Mouse (Mus musculus): ENCODE results near the gene Ptgis.

Gene Ptgis

DNA sequence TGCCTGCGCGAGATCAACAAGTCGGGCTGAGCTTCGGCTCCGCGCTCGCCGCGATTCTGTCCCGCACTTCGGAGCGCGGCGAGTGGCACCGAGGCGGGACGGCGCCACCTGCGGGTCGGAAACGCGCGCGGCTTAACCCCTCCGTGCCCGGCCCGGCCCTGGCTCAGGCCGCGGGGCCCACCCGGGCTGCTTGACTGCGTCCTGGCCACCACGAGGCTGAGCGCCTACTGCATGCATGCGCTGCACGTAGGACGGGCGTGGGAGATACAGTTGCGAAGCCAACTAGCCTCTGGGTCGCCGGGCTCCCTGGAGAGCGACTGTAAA, 50.4 kb downstream of the Ptgis start, which contains the start of gene Kcnb1:
Gene Kcnb1, minus strand, starts transcription at position 80 of the 324 bp plus-strand sequence.
- peak; percentile 90 for DNase-seq (ENCODE audit: low read depth, low spot score)

DNA sequence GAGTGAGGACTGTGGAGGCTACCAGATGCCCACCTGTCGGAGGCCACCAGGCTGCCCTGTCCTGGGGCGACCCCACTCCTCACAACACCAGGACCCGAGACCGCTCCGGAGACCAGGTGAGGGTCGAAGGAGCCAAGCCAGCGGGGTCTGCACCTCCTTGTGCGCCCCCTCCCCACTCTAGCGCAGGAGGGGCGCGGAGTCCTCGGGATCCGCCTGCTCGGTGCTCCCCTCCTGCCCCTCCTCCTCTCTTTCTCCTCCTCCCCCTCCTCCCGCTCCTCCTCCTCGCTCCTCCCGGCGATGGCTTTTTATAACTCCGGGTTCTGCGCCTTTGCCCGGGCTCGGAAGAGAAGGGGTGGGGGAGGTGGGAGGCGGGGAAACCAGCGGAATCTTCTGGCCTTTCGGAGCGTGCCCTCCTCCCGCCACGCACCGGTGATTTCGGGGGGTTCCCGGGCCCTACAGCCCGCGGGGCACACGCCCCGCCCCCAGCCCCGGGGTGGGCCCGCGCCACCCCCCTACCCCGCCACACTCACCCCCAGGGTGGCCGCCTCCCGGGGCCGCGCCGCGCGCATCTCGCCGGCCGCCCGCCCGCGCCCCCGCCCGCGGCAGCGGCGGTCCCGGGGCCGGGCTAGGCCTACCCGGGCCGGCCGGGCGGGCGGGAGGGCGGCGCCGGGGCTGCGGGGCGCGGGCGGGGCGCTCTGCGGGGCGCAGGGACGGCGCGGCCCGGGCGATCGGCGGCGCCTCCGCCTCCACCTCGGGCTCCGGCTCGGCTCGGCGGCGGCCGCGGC, 50.9 kb downstream of the Ptgis start:
- DNase-seq (ENCODE audit: low read depth, low spot score): peak; percentile 82

DNA sequence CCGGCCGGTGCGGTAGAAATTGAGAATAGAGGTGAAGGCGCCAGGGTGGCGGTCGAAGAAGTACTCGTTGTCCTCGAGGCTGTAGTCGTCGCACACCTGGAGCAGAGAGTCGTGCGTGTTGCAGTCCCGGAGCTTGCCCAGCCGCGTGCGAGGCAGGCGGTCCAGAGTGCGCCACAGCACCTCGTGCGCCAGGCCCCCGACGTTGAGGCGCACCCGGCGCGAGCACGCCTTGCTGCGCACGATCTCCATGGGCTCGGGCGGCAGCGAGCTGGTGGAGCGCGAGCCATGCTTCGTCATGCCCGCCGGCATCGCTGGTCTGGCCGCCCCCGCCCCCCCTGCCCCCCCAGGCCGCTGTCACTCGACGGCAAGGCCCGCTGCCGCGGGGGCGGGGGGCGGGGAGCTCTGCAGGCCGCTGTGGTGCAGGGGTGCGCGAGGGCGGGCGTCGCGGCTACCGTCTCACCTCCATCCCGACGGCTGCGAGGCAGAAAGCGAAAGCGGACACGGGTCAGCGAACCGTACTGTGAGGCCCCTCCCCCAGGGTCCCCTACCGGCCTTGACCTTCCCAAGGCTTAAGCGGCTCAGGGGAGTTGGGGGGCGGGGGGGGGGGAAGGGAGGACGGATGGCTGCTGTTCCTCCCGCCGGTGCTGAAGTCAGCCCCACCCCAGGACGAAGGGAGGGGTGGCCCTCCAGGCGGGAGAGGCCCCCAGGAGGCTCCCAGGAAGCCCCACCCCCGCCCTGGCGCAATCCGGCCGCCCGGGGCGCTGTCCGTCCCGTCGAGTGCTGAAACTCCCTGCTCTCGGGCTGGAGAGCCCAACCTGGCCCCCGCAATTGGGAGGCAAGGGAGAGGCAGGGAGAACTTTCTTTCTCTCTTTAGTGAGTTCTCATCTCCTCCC, 51.8 kb downstream of the Ptgis start:
- peak; percentile 61 for DNase-seq (ENCODE audit: low read depth, low spot score)

DNA sequence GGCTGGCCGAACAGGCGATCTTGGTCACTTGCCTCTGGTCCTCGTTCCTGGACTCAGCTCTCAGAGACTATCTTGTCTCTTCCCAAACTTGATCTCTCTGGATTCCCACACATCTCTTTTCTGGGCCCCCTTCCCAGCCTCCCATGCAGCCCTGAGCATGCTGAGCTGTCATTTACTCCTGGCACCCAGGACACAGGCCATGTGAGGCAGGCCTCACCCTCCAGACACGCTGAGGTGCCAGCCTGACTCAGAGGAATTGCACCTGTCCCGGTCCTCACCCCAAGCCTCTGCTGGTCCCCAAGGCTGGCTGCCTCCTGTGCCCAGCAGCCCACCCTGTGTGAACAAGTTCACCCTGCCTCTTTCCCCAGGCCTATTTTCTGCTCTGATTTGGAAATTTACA, 53.3 kb downstream of the Ptgis start:
- DNase-seq (ENCODE audit: low read depth, low spot score): peak; percentile 52

DNA sequence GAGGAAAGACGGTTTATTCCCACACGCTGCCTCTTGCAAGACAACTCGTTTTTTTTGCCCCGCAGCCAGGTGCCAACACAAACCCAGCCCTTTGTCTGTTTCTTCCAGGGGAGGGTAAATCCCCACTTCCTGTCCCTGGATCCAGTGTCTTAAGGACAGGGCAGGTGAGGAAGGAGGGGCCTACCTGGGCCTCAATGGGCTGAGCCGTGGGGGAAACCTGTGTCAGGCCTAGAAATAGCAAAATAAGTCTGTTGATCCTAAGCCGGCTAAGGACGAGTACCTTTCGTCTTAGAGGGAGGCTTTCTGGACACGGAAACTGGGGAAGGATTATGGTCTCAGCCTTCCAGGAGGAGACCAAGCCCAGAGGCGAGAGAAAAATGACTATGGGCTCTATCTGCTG, 53.9 kb downstream of the Ptgis start:
- DNase-seq (ENCODE audit: low read depth, low spot score): no peak

GRCm38 (mm10) chr2:167186003-167186402, 54.4 kb downstream of the Ptgis start:
- DNase-seq (ENCODE audit: low read depth, low spot score): peak; percentile 62

GRCm38 (mm10) chr2:167185432-167185831, 55.0 kb downstream of the Ptgis start:
- peak; percentile 76 for DNase-seq (ENCODE audit: low read depth, low spot score)

GRCm38 (mm10) chr2:167181662-167182389, 58.6 kb downstream of the Ptgis start:
- DNase-seq (ENCODE audit: low read depth, low spot score): peak; percentile 47

DNA sequence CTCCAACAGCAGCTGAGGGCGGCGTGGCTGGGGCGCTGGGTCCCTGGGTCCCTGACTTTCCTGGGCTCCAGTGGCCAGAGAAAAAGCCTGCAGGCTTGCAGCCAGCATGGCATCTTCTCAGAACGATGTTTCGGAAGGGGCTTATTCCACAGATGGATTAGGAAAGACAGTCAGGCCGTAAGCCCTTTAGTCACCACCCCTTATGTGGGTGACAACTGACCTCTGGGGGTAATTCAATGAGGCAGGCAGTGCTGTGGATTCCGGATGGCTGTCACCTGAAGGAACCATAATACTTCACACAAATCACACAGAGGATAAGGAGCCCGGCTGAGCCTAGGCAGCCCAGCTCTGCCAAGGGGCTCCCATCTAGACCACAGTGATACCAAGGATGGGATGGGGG, 59.3 kb downstream of the Ptgis start:
- DNase-seq (ENCODE audit: low read depth, low spot score): no peak

GRCm38 (mm10) chr2:167179301-167179700, 61.1 kb downstream of the Ptgis start:
- DNase-seq (ENCODE audit: low read depth, low spot score): no peak

DNA sequence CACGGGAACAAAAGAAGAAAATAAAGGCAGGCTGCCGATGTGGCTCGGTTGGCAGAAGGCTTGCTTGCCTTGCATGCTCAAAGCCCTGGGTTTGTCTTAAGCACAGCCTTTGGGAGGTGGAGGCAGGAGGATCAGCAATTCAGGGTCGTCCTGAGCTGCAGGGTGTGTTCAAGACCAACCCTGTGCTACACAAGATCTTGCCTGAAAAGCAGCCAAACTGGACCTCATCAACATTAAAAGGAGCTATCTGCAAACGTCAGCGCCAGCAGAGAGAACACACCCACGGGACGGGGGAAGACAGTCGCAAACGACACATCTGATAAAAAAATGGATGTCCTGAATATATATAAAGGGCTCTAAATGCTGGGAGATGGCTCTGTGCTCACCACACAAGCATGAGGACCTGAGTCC, 63.2 kb downstream of the Ptgis start:
- DNase-seq (ENCODE audit: low read depth, low spot score): peak; percentile 77

DNA sequence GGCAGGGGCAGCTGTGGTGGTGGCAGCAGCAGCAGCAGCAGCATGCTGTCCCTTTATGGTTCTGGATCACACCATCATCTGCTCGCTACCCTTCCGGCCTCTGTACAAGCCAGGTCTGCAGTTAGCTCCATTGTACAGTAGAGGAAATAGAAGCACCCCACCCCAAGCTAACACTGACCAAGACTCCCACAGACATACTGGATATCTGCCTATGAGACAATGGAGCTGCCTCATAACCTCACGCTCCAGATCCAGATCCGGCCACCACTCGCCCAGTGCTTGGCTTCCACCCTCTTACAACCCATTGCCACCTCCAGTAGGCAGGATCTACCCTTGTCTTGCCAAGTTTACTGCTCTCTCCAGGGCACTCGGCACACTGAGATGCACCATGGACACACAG, 65.1 kb downstream of the Ptgis start:
- DNase-seq (ENCODE audit: low read depth, low spot score): no peak

GRCm38 (mm10) chr2:167173051-167173875, 67.1 kb downstream of the Ptgis start:
- no peak for DNase-seq (ENCODE audit: low read depth, low spot score)

DNA sequence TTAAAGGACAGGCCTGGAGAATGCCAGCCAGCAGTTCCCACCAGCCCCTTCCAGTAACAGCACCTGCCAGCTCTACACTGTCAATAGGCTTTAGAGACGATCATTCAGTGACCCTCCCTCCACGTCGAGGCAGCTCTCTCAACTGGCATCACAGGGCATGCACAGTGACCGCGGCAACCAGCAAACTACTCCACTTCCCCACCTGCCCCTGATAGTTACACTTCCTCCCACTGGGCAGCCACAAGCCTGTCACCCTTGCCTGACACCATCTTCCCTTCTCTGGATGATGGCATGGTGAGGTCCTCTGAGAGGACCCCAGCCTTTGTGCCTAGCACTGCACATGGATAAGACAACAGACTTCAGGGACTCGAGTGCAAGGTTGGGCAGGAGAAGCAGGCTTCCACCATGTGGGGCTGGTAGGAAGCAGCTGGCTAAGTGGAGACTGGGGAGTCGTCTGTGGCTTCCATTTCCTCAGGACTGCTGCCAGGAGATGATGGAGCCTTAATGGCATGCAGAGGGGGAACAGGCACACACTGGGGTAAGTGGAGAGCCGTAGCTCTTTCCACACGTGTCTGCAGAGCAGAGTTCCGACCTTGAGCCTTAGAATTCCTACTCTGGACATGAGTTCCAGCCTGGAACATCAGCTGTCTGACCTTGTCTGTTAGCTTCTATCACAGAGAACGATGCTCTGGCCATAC, 72.7 kb downstream of the Ptgis start:
- DNase-seq (ENCODE audit: low read depth, low spot score): peak; percentile 61

DNA sequence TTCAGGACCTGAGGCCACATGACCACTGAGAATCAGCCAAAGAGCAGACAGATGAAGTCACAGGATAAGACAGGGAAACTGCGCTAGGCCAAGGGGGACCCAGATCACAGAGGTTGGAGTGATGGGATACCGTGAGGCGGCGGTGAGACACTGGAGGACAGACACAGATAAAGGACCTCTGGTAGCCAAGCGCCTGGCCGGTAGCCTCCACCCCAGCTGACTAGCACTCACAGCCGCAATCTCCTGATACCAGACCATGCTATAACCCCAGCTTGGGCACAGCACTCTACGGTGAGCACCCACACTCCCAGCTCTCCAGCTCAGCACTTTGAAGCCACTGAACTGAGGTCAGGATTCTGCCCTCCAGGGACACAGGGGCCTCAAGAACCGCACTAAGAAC, 76.8 kb downstream of the Ptgis start:
- no peak for DNase-seq (ENCODE audit: low read depth, low spot score)

- DNase-seq (ENCODE audit: low read depth, low spot score): no peak
These were observed 77.3 kb downstream of the Ptgis start for GRCm38 (mm10) chr2:167163134-167163533.

GRCm38 (mm10) chr2:167162516-167163021, 77.8 kb downstream of the Ptgis start:
- DNase-seq (ENCODE audit: low read depth, low spot score): no peak

GRCm38 (mm10) chr2:167159721-167160120, 80.7 kb downstream of the Ptgis start:
- DNase-seq (ENCODE audit: low read depth, low spot score): no peak

DNA sequence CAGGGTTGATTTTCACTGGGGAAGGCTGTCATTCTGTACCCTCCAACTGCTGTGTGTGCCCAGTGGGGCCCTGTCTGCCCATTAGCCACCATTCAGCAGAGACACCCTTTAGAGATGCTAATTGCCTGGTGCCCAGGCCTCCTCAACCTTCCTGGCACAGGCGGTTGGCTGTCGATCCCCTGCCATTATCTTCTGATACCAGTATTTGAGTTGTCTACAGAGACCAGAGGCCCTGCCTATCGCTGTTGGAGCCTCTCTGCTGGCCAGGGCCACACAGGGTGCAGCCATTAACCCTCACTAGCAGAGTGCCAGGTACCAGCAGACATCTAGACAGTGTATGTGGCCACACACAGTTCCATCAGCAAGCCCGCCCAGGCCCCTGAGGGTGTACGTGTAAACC, 81.6 kb downstream of the Ptgis start:
- DNase-seq (ENCODE audit: low read depth, low spot score): no peak

DNA sequence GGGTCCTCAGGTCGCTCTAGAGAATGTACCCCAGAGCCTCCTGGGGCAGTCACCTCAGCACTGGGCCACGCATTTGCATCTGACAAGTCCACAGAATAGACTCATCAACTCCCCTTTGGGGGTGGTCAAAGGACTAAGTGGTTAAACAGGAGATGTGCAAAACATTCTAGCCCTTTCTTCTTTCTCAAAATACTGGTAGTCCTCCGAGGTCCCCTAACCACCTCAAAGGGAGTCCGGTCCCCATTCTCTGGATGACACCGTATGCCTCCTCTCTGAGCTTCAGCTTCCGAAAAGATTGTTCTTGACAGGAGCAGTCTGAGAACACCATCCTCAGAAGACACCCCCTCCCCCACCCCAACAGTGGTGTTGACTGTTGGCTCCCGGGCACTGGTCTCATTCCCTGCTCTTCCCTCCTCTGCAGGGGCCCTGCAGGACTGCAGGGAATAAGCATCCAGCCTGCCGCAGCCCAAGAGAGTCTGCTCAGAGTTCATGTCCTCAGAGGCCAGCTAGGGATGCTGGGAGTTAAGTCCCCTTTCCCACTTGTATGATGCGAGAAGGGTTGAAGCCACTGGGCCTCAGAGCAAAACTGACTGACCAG, 84.2 kb downstream of the Ptgis start:
- DNase-seq (ENCODE audit: low read depth, low spot score): no peak

Data from brain, adult 2 months (tissue).